Mouse (Mus musculus): ENCODE measurements around the gene Gm21190. TPM values are rescaled to one million over a fixed set of nuclear protein-coding genes. Genes with fewer than 3 reads are reported as not detected.
"Not testable (repeated sequence)": the region's sequence is repeated elsewhere in the genome, so short reads cannot be mapped to it uniquely, and the experiment has no call there.

The Gm21190 gene
- total and polyA plus RNA-seq, 2 experiments from 2014 or later = not detected

GRCm38 (mm10) chr5:15522470-15522869 lies 6.6 kb downstream of the Gm21190 start:
- H3K9me3 ChIP-seq (ENCODE audit: low read length) = peaks cover 15% of the 10 kb centered on the region
- H3K9ac ChIP-seq (replicated peaks; ENCODE audit: low read length, poor library complexity, severe bottlenecking); H3K27me3 ChIP-seq (ENCODE audit: insufficient read depth, low read length); H3K4me2 ChIP-seq (ENCODE audit: low read depth, low read length, poor library complexity, severe bottlenecking); ATAC-seq (ENCODE audit: low FRiP score); H3K36me3 ChIP-seq (ENCODE audit: insufficient read depth, low read length); H3K4me3 ChIP-seq (ENCODE audit: low read depth, low read length); DNase-seq (ENCODE audit: low spot score); H3K27ac ChIP-seq (ENCODE audit: low read depth, low read length); H3K4me1 ChIP-seq (ENCODE audit: insufficient read depth, low read length): not testable (repeated sequence)
- TF ChIP-seq CTCF (IDR thresholded peaks at IDR 0.05) = peak; percentile 14; the same call in 1 of the 2 replicates

DNA sequence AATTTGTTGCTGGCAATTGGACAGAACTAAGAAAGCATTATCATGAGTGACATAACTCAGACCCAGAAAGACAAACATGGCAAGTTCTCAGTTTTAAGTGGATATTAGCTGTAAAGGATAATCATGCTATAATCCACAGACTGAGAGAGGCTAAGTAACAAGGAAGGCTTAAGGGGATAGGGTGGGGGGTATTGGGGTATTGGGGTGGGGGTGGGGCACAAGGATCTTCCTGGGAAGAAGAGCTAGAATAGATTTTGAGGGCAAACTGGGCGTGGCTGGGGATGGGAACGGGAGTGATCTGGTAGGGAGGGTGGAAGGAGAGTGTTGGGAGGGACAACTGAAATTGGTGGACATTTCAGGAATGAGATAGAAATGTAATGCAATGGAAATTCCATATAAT lies 7.0 kb downstream of the Gm21190 start:
- WGBS = 42% methylated on average over 2 of the region's 2 CpGs
- not testable (repeated sequence) for ATAC-seq (ENCODE audit: low FRiP score); H3K4me3 ChIP-seq (ENCODE audit: low read depth, low read length); H3K27ac ChIP-seq (ENCODE audit: low read depth, low read length); DNase-seq (ENCODE audit: low spot score); H3K27me3 ChIP-seq (ENCODE audit: insufficient read depth, low read length); H3K9ac ChIP-seq (replicated peaks; ENCODE audit: low read length, poor library complexity, severe bottlenecking); H3K36me3 ChIP-seq (ENCODE audit: insufficient read depth, low read length); H3K4me1 ChIP-seq (ENCODE audit: insufficient read depth, low read length); H3K4me2 ChIP-seq (ENCODE audit: low read depth, low read length, poor library complexity, severe bottlenecking)
- H3K9me3 ChIP-seq (ENCODE audit: low read length) = peaks cover 13% of the 10 kb centered on the region; the same call in 1 of the 2 replicates

DNA sequence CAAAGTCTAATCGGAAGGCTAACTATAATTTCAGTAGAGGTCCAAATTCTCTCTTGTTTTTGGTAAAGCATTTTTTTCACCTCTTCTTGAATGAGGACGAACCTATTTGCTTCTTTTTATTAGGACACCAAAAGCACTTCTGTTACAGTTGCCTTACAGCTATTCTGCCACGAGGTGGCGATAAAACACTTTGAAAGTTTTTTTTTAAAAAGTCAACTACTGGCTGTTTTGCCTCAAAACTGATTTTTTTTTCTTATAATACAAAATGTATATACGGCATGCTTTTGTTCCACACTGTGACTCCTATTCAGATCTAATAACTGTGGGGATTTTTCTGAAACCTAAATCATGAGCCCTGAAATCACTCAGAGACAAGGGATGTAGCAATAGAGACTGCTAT lies 8.6 kb downstream of the Gm21190 start:
- not testable (repeated sequence) for H3K27ac ChIP-seq (ENCODE audit: low read depth, low read length); H3K4me3 ChIP-seq (ENCODE audit: low read depth, low read length); H3K36me3 ChIP-seq (ENCODE audit: insufficient read depth, low read length); H3K4me1 ChIP-seq (ENCODE audit: insufficient read depth, low read length); DNase-seq (ENCODE audit: low spot score); H3K4me2 ChIP-seq (ENCODE audit: low read depth, low read length, poor library complexity, severe bottlenecking); H3K27me3 ChIP-seq (ENCODE audit: insufficient read depth, low read length); H3K9me3 ChIP-seq (ENCODE audit: low read length); ATAC-seq (ENCODE audit: low FRiP score); H3K9ac ChIP-seq (replicated peaks; ENCODE audit: low read length, poor library complexity, severe bottlenecking)
- TF ChIP-seq CTCF (IDR thresholded peaks at IDR 0.05) = peak; percentile 53
- WGBS = 26% methylated on average over 5 of the region's 5 CpGs

DNA sequence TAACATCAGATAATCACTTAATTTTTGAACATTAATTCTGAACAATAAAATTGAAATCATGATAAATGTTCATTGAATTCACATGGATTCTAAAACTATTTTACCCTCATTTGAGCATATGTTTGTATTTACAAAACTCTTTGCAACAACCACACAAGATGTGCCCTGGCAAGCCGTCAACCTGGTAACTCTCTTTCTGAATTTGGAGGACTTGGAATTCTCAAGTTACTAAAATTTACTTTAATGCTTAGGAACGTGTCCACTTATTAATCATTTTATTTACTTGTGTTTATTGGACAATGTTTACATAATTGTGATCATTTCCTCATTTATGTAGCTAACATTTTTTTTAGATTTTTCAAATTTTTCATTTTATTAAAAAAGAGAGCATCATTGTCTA lies 11.9 kb downstream of the Gm21190 start:
- not testable (repeated sequence) for H3K4me3 ChIP-seq (ENCODE audit: low read depth, low read length); DNase-seq (ENCODE audit: low spot score); H3K27me3 ChIP-seq (ENCODE audit: insufficient read depth, low read length); H3K27ac ChIP-seq (ENCODE audit: low read depth, low read length); H3K4me2 ChIP-seq (ENCODE audit: low read depth, low read length, poor library complexity, severe bottlenecking); H3K9ac ChIP-seq (replicated peaks; ENCODE audit: low read length, poor library complexity, severe bottlenecking); H3K9me3 ChIP-seq (ENCODE audit: low read length); H3K36me3 ChIP-seq (ENCODE audit: insufficient read depth, low read length); H3K4me1 ChIP-seq (ENCODE audit: insufficient read depth, low read length)
- 73% methylated on average over 2 of the region's 2 CpGs for WGBS
- 0 out of 2 replicates have a peak, but pooled peaks have one; percentile 44 for ATAC-seq (ENCODE audit: low FRiP score)

DNA sequence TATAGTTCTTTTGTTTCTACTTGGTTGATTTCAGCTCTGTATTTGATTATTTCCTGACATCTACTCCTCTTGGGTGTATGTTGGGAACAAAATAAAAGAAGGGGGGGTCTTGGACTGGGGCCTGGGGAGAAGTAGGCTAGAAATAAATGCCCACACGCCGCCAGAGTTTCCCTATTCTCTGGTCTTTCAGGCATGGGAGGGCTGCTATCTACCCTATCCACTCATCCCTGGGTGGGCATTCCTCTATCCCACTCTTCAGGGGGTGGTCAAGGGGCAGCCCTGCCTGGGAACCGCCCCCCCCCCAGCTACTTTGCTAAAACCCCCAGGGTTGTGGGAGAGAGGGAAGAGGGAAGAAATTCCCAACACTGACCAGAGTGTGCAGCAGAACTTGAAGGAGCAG lies 16.8 kb downstream of the Gm21190 start:
- H3K4me2 ChIP-seq (ENCODE audit: low read depth, low read length, poor library complexity, severe bottlenecking); DNase-seq (ENCODE audit: low spot score); H3K4me1 ChIP-seq (ENCODE audit: insufficient read depth, low read length); H3K4me3 ChIP-seq (ENCODE audit: low read depth, low read length); H3K9ac ChIP-seq (replicated peaks; ENCODE audit: low read length, poor library complexity, severe bottlenecking); H3K27ac ChIP-seq (ENCODE audit: low read depth, low read length); H3K27me3 ChIP-seq (ENCODE audit: insufficient read depth, low read length); H3K36me3 ChIP-seq (ENCODE audit: insufficient read depth, low read length): not testable (repeated sequence)
- WGBS = 59% methylated on average over 3 of the region's 3 CpGs
- peaks cover 25% of the 10 kb centered on the region for H3K9me3 ChIP-seq (ENCODE audit: low read length)
- ATAC-seq (ENCODE audit: low FRiP score) = peak; percentile 59; the same call in 1 of the 2 replicates

GRCm38 (mm10) chr5:15509911-15510310 lies 19.1 kb downstream of the Gm21190 start:
- not testable (repeated sequence) for H3K4me3 ChIP-seq (ENCODE audit: low read depth, low read length); ATAC-seq (ENCODE audit: low FRiP score); H3K27me3 ChIP-seq (ENCODE audit: insufficient read depth, low read length); H3K36me3 ChIP-seq (ENCODE audit: insufficient read depth, low read length); H3K4me2 ChIP-seq (ENCODE audit: low read depth, low read length, poor library complexity, severe bottlenecking); DNase-seq (ENCODE audit: low spot score); H3K9ac ChIP-seq (replicated peaks; ENCODE audit: low read length, poor library complexity, severe bottlenecking); H3K27ac ChIP-seq (ENCODE audit: low read depth, low read length); H3K4me1 ChIP-seq (ENCODE audit: insufficient read depth, low read length)
- peaks cover 37% of the 10 kb centered on the region for H3K9me3 ChIP-seq (ENCODE audit: low read length)
- WGBS = 84% methylated on average over 1 of the region's 1 CpGs
